Mouse (Mus musculus) spleen, postnatal 14 days (tissue): ENCODE measurements at regions not wholly inside any gene's neighbourhood (a gene's known extent, or its start where the extent isn't known, plus 50 kb on each side); places are given as distances from the start of the nearest gene placed in this dataset.

Experiments used
- DNase-seq, 2 experiments: peaks; one replicate each; pipeline ENCODE4 v3.0.0; 2021 to 2022; ENCODE audit warnings: low spot score in 2 of 2

DNA sequence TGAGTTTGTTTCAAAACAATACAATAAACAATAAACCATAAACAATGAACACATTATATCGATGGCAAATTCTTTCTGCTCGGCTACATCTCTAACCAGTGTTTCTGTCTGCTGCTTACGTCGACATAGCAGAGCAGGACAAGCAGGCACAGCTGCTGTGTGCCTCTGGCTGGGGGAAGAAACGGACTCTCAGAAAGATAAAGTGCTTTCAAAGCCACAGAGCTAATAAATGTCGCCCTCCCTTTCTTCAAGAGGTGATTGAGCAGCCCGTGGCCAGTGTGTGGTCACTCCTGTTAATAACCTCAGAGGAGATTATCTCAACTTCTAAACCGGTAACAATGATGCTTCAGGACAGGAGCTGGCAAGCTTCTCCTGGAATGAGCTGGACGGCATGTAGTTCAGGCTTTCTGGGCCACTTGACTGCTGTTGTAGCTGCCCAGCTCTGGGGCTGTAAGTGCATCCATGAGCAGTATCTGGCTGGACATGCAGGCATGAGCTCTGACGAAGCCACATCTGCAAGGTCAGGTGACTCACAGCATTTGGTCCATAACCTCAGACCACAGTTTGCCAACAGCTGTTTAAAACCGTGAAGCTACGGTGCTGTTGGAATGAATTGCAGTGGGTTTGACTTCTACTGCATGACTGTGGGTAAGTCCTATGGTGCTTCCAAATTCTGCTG is 55.6 kb downstream of the Evx1 start:
- DNase-seq, result no peak

DNA sequence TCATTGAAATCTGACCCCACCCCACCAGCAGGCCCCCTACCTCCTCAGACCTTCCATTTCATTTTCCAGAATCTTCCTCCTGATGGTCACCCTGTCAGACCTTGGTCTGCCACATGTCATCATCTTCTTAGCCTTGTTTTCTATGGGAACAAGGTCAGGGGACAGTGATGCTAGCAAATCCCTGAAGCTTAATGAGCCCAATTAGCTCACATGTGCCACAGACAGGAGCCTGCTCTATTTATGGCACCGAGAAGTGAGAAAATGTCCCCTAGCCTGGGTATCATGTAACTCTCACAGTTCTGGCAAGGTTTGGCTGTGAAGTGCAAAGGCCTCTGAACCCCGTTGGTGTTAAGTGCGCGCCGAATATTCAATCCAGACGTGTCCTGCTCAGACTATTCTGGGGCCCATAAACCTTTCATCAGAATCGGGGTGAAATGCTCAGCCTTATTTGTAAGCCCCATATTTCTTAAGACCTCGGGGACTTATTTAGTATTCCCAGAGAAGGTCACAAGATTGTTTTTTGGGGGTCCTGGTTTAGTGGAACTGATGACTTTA is 57.6 kb downstream of the Evx1 start:
- DNase-seq, result no peak

DNA sequence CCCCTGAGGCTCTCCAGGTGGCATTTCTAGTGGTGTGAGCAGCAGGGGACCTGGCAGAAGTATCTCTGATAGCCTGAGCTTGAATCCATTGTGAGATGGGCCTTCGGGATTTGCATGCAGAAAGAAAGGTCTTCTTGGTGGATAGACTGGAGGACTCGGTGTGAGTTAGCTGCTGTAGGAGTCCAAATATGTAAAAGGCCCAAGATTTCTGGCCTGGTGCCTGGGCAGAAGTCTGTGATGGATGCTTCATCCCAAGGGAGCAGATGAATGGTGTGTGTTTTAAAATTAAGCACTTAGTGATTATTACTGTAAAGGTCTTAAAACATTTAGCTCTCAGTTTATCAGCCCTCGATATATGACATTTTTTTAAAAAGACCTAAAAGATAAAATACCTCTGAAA is 65.8 kb downstream of the Evx1 start:
- DNase-seq, result no peak

DNA sequence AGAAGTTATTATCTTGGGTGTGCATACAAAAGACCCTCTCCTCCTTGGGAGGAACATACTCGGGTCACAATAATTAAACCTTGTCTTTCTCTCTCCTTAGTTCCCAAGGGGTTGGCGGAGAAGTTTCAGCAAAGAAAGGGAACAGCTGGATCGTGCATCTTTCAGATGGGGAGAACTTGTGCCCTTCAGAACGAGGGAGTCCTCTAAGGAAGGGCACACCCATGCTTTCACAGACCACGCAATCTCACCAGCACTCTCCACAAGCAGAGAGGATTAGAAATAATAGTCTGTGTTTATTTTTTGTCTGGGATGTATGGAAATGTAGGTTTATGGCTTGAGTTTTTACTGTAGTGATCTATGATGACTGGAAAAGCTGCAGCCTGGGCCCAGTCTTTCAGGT is 66.3 kb downstream of the Evx1 start:
- DNase-seq, result no peak

DNA sequence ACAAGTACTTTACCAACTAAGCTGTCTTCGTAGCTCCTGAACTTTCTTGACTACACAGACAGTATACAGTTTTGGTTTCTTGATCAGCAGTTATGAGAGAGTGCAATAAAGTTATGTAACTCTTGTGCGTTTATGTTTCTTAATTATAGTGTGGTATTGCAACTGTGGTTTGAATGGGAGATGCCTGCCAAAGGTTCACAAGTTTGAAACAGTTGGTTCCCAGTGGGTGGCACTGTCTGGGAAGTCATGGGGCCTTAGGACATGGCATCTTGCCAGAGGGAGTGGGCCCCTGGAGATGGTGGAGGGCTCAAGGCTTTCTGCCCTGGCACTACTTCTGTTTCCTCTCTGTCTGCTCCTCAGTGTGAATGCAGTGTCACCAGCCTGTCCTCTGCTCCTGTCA is 71.7 kb downstream of the Evx1 start:
- DNase-seq, result no peak

DNA sequence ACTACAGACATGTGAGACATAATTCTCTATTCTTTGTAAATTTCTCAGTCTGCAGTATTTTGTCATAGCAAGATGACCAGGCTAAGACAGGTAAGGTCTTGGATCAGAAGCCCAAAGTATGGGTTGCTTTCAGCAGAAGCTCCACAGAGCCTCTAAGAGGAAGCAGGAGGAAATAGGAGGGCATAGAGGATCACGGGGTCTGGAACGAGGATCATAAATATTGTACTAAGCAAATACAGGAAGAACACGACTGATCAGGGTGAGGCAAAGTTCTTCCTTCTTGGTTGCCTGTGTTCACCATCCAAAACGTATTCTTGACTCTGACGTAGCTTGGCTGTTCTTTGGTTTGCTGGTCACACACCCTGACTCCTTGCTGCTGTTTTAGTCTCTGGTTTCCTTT is 88.1 kb downstream of the Evx1 start:
- DNase-seq, result no peak

DNA sequence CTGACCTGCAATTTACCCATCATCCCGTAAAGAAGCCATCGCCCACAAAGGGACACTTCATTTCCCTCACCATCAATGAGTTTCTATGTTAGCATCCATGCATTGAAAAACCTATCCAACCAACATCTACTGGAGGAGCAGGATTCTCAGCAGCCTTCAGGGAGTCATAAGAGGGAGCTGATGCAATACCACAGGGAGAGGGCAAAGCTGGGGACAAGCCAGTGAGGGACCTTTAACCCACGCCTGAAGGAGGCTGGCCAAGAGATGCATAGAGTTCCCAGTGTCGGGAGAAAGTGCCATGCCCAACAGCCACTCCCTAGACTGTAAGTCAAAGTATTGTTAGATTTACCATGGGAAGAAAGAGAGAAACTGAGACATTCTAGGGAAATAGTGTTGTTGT is 96.7 kb downstream of the Evx1 start:
- DNase-seq, result no peak

DNA sequence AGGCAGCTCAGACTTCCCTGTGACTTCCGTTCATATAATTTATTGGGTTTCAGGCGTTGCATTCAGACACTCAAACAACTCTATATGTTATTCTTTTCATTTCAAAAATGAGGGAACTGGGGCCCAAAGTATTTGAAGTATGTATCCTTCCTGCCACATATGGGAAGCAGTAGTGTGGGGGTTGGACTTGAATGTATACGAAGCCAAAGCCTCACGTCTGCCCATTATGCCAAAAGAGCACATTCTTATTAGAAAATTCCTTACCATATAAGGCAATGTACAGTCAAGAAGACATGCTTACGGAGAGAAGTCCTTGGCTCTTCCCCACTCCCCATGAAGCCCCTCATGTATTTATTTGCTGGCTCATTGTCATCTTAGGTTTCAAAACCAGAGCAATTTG is 97.4 kb downstream of the Evx1 start:
- DNase-seq, result no peak

DNA sequence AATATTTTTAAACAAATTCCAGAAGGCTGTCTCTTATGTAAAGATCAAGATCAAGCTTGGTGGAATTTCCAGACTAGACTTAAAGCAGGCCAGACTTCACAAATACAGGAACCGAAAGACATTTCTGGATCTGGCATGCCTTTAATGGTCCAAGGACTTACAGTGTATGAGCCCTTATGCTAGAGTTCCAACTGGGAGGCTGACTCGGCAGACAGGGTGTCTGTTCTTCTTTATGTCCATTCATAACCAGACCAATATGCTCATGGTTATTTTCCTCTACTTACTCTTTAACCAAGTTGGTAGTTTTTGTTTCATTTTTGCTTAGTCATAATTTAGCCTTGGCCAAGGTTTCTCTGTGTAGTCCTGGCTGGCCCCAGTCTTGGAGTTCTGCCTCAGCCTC is 98.0 kb downstream of the Evx1 start:
- no peak for DNase-seq

DNA sequence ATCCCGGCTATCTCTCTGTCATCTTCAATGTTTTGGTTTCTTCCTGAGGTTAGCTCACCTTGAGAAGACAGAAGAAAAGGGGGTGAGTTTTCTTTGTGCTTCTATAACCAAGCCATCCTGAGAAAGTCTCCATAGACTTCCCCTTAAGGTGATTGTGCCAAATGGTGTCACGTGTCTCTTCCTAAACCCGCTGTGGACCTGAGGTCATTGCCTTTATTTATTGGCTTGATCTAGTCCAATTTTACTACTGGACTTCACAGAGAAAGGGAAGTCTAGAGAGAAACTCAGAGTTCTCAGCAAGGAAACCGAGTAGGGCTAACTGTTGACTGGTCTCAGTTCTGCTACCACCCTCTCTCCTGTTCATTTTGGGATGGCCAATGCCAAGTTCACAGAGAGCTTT is 100.3 kb downstream of the Evx1 start:
- DNase-seq, result no peak

DNA sequence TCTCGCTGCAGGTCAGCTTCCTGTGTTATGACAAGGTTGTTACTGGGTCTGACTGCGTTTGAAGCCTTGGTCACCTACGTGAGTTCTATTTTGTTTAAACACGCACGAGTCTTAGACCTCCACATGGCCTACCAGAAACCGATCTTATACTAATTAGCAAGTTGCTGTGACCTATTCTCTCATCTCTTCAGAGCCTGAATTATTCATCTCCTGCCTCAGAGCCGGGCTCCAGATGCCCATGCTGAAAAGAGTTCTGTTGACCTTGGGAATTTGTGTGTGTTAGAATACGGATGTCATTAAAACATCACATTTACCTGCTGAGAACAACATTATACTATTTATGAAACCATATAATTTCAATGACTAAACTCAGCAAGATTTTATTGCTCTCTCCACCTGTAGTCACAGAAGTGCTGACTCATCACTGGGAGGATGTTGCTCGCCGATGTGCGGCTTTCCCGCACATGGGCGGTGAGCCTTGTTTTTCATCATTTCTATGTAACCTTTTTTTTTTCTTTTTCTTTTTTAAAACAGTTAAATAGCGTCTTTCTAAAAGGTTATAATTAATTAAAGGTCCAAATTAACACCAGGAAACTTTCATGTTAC is 102.1 kb downstream of the Evx1 start:
- no peak for DNase-seq

DNA sequence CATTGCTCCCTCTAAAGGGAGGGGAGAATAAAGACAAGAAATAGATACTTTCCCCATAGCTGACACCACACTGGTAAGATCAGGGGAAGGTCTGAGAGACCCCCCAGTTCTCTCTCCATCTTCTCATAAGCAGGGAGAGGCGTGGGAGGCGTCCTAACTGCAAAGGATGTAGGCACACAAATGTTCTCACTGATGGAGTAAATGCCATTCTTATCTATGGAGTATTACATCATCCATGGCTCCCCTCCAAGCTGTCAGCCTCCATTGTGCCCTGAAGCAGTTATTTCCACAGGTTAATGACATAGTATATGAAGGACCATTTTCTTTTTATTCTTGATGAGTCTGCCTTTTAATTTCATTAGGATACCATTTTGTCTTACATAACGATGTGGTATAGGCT is 103.2 kb downstream of the Evx1 start:
- DNase-seq, result no peak

DNA sequence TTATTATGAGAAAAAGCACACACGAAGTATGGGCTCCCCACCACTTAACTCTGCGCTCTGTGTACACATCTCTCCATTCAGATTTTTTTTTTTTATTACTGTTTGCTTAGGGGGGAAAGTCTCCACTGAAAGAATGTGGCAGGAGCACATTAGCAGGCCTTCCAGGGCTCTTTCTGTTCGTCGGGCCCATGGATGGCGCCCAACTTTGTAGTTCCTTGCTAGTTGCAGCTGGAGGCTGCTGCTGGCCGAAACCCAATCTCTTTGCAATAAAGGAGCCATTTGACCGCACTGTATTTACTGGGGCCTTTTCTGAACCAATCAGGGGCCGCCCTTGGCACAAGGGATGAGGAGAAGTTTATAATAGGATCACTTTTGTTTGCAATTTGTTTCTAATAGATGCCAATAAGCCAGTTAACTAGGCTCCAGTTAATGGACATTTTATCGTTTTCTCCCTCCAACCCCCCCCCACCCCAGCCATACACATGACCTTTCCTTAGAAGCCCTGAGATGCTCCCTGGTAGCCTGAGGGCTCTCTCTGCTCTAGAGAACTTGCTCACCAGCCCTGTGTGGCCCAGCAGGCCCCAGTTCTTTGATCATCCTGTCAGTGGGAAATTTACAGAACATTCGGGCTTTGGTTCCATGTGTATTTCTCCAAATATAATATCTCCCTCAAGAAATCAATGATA is 104.3 kb downstream of the Evx1 start:
- no peak for DNase-seq

DNA sequence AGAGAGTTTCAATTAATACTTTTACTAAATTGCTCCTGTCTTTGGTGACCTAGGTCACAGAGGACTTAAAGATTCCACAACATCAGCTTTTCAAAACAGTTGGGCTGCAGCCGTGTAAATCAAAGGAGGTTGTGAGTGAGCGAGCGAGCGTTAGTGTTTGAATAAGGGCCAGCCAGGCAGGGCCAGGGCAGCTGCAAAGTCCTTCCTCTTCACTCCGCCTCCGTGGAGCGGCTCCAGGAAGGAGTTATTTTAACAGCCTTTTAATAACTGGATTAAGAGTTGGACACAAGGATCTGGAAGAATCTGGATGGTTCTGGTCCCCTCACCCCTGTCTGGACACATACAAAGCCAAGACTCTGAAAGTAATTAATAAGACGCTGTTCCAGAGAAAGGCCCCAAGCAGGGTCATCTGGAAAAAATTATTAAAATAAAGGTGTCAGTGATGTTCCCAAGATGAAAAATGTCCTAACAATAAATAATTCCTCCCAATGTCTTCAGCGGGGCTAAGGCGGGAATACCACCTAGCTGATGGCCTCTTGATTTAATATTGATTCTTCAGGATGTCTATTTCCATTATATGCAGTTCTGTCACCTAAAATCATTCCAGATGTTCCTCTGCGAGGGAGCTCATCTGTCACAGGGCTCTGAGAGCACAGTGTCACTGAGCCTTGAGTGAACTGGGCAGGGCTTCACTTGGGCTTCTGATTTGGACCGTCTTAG is 105.3 kb downstream of the Evx1 start:
- DNase-seq, result no peak

DNA sequence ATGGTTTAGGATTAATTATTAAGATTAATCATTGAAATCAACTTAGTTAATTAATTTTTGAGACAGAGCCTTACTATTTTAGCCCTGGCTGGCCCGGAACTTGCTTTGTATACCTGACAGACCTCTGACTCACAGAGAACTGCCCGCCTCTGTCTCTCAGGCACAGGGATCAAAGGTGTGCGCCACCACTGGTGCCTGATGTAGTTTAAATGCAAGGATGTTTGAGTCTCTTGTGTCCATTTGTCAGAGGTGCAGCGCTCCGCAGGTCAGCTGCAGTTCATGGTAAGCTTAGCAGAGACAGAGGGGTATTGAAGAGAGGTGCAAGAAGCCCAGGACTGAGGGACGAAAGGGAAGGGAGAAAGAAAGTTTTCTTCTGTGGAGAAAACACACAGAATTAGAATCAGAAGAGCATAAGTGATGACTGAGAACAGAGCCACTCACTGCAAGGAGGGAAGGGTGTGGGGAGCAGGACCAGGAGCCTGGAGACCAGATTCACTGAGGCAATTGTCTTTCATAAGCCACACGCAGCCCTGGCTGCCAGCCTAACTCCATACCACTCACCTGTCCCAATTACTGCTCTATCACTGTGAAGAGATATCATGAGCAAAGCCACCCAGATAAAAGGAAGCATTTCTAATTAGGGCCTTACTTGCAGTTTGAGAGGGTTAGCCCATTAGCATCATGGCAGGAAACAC is 107.1 kb downstream of the Evx1 start:
- no peak for DNase-seq

DNA sequence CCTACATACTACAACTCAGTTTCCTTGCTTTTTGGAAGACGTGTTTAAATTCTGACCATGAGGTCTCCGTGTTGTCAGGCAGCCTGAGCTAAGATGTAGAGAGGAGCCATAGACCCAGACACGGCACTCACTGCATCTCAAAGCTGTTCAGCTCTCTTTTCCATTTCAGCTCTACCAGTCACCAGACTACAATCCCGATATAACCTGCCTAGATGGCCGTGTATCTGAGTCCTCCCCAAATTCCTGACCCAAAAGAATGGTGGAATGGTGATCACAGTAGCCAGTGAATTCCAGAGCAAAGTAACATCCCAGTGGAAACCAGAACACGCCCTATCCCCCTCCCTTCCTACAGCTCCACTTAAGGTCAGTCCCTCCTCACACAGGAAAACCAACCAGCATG is 108.5 kb downstream of the Evx1 start:
- no peak for DNase-seq

DNA sequence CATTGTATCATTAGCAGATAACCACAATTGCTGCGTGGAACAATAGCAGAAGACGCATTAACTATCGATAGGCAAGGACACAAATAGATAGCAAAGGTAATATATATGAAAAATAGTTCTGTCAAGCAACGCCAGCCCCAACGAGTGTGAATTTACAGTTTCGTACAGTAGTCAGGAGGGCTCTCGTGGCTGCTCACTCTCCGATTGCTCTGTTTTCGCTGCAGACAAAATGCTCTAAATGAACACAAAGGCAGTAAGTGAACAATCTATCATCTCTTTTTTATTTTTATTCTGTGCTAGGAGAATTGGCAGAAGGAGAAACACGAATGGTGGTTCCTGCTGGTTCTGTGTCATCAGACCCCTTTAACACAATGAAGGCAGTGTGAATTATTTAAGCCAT is 109.4 kb downstream of the Evx1 start:
- no peak for DNase-seq

DNA sequence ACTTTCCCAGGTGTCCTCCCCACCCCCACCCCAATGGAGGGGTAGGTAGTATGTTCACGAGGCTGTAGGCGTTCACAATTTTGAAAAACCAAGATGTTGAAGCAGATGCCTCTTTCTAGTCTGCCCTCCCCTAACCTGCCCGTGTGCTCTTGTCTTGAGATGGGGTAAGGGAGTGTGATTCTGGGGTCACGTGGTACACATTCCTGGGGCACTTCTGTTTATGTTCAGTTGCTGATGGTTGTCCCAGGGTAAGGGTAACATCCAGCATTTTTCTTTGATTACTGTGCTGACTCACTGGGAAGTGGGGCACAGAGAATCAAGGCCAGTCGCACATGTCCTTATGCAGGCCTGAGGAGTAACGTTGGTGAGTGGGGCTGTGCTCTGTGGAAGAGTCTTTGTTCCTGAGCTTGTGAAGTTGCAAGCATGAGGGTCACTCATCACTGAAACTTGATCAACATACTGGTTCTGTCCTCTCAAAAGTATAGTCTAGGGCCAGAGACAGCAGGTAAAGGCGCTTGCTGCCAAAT is 110.3 kb downstream of the Evx1 start:
- no peak for DNase-seq

DNA sequence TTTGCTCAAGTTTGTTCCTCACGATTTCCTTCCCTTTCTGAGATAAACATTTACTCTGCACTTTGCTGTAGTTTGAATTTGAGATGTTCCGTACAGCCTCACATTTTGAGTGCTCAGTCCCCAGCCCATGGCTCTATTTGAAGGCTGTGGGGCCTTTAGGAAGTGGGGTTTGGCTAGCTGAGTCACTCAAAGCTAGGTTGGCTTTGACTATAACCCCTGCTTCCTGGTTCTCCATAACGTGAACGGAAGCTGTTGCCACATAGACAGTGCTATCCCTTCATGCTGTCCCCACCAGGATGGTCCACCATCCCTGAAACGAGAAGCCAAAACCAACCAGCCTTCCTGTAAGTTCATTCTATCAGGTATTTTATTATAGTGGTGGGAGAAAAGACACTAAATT is 111.1 kb downstream of the Evx1 start:
- DNase-seq, result no peak

DNA sequence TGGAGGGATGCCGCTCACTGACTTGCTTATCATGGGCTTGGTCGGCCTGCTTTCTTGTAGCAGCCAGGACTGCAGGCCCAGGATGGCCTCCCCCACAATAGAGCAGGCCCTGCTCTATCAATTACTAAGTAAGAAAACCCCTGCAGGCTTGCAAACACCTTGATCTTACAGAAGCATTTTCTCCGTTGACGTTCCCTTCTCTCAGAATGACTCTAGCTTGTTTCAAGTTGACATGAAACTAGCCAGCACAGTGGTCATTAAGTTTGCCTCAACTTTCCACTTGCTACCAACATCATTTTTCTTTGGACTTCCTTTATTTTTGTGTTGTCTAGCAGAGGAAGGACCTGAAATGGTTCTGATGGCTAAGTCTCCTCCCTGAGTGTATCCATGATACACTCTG is 111.8 kb downstream of the Evx1 start:
- no peak for DNase-seq

DNA sequence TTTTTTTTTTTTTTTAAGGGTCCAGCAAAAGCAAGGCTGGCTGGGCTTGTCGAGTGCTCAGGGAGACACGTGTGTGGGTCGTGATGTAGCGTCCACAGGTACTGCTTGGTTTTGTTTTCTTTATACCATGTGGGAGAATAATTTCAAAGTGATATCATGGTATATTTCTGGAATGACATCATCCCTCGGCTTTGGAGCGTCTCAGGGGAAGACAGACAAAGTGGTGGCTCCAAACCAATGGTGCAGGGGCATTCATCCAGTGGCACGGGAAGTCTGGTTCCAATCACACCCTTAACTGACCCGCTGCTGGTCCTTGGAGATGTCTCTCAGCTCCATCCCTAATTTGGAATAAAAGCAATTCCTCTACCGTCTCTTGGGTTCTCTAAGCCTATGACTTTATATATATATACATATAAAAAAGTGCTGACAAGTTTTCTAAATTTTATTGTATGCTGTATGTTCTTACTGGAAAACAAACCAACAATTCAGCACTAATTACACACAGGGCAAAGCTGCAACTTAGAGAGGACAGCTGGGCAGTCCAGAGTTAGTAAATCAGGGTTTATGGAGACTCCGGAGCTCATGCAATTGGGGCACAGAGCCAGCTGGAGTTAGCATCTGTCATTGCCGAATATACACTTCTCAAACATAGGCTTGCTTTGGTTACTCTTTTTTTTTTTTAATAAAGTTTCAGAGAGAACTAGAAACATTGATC is 115.3 kb downstream of the Evx1 start:
- DNase-seq, result no peak
